Mouse (Mus musculus) cerebellum, postnatal 4 days (tissue): ENCODE data around the gene Lrrc8c.

Experiments used
- DNase-seq, 2 experiments: peaks; one replicate each; pipeline ENCODE4 v3.0.0; 2022; ENCODE audit warnings: low spot score in 2 of 2, mixed read lengths in 1 of 2

Lrrc8c gene

DNA sequence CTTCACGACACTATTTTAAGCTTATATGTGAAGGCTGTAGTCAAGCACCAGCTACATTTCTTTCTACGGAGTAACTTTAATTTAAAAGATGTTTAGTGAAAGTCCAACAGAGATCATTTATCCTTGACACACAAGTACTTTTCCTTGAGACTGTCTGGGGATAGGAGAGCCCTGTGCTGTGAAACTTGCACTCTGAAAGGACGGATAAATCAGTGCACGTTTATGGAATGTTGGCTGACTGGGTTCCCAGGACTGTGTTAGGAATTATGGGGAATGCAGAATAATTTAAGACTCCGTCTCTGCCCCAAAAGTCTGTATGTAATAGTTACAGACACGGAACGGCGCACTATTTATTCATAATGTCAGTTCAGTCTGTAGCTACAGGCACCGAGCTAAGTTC lies 74.4 kb downstream of the Lrrc8c start:
- no peak for DNase-seq

DNA sequence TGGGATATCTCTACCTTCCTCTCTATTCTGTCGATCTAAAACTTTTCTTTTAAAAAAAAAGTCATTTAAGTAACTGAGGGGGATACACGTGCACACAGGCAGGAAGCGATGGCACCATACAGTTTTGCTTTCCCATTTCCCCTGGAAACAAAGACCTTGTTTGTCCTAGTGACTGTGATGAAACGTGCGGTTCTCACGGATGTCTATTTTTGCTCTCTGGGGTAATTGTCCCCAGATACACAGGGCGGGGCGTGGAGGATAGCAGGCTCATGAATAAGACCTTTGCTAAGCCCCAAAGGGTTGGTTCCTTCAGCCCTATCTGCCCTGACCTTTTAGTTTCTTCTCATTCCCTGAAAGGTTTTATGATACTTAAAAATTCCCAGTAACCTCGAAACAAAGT lies 79.7 kb downstream of the Lrrc8c start:
- no peak for DNase-seq

- no peak for DNase-seq
Measured at GRCm38 (mm10) chr5:105599315-105599714, 80.1 kb downstream of the Lrrc8c start.

- DNase-seq, result no peak
Measured at GRCm38 (mm10) chr5:105600998-105601397, 81.8 kb downstream of the Lrrc8c start.

DNA sequence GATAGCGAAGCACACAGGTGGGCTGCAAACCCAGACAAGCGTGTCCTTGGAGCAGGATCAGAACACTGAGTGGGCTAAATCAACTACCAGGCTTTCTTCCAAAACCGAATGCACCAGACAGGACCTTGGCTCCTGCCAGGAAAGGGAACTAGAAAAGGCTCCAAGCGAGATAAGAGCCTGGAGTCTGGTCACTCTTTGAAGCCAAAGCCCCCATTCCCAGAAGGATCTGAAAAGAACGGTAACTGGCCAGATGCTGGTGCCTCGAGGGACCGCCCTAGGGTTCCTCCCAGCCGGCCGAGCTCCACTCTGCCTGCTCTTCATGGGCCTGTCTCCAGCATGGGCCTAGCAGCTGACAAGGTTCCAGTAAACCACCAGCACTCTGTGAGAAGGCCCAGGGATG lies 83.4 kb downstream of the Lrrc8c start:
- DNase-seq, result no peak

- no peak for DNase-seq
Measured at GRCm38 (mm10) chr5:105605736-105606135, 86.5 kb downstream of the Lrrc8c start.

DNA sequence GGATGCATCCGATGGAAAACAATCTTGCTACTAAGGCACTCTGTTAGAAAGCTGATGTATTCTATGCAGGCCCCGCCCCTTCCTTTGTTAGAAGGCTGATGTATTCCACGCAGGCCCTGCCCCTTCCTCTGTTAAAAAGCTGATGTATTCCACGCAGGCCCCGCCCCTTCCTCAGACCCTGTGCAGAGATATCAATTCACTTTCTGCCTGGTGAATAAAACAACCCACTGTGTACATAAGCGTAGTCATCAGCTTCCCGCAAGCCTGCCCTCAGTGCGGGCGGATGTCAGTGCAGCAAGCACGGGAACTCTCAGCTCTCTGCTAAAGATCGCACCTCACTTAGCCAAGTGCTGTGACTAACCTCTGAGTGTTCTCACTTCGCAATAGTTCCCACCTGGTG lies 90.5 kb downstream of the Lrrc8c start:
- DNase-seq, result no peak

- no peak for DNase-seq
Measured at GRCm38 (mm10) chr5:105613002-105613401, 93.8 kb downstream of the Lrrc8c start.

- no peak for DNase-seq
Measured at GRCm38 (mm10) chr5:105614000-105614399, 94.8 kb downstream of the Lrrc8c start.

- no peak for DNase-seq
Measured at GRCm38 (mm10) chr5:105614682-105615434, 95.7 kb downstream of the Lrrc8c start.

GRCm38 (mm10) chr5:105615871-105616454 lies 96.8 kb downstream of the Lrrc8c start:
- no peak for DNase-seq

DNA sequence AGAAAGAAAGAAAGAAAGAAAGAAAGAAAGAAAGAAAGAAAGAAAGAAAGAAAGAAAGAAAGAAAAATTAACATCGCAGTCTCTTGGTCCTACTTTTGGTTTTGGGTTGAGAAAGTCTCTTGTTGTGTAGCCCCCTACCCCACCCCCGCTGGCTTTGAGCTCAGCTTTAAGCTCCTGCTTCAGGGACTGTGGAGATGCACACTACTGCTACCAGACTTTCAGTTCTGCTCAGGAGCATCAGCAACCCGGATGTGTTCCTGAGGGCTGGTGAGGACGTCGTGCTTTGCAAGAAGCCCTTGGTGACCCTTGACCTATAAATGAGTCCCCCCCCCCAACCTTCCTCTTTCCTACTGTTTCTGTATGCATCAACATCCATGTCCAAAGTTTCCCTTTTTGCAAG lies 97.3 kb downstream of the Lrrc8c start:
- DNase-seq, result no peak

- DNase-seq, result no peak
Measured at GRCm38 (mm10) chr5:105618510-105618909, 99.3 kb downstream of the Lrrc8c start.

DNA sequence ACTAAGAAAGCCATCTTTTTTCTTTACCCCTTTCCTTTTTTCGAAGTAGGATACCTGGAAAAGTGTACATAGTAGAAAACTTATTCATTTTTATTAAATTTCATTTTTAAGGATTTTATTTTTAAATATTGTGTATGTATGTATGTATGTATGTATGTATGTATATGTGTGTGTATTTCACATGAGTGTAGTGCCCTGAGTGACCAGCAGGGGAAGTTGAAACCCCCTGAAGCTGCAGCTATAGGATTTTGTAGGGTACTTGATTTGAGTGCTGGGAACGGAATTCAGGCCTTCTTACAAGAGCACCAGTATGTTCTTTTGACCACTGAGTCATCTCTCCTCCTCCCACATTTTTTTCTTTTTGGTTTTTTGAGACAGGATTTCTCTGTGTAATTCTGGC lies 100.5 kb downstream of the Lrrc8c start:
- no peak for DNase-seq

DNA sequence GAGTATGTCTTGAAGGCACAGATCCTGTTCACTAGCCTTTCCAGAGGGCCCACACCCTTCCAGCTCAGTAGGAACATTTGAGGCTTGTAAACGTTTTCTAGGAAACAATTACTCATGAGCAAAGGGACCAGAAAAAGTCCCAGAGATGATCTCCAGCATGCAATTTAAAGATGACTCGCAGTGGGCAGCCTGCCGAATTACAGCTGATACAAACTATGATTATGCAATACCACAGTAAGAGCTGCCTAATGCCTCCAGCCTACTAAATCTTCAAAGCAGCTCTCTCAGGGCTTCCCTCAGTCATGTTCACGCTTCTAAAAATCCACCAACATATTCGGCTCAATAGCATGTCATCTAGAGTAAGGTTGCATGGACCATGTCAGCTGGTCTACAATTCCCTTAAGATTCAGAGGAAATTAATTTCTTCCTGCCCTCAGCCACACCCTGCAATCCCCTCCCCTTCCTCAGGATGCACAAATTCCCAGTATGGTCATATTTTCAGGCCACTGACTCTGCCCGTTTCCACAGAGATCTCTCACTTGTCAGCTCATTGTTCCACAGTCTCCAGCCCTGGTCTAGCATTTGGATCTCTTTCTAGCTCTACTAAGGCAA lies 101.4 kb downstream of the Lrrc8c start:
- DNase-seq, result no peak

DNA sequence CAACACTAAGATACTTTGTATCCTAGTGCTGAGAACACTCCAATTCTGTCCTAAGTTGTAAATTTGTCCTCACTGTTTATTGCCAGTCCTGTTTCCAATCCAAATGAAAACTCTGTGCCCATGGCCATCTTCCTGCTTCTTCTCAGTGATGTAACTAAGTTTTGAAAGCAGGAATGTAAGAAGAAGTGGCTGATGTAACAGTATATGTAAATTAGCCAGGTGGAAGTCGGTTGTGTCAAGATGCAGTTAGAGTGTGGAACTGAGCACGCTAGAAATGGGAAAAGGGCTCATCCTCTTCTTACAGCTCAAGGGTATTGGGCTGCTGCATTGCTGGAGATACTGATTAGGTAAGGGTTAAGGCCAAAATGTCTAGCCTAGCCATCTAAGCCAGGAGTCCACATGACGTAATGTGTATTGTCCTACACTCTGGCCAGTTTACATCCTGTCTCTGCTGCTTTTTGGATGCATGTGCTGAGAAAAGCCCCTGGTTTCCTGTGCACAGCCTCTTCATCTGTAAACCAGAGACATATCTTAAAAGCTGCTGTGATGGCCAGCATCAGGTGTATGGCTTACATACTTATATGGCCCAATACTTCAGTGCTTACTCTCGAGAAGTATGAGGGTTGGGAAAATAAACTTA lies 104.0 kb downstream of the Lrrc8c start:
- DNase-seq, result no peak

- no peak for DNase-seq
Measured at GRCm38 (mm10) chr5:105624257-105624656, 105.1 kb downstream of the Lrrc8c start.

DNA sequence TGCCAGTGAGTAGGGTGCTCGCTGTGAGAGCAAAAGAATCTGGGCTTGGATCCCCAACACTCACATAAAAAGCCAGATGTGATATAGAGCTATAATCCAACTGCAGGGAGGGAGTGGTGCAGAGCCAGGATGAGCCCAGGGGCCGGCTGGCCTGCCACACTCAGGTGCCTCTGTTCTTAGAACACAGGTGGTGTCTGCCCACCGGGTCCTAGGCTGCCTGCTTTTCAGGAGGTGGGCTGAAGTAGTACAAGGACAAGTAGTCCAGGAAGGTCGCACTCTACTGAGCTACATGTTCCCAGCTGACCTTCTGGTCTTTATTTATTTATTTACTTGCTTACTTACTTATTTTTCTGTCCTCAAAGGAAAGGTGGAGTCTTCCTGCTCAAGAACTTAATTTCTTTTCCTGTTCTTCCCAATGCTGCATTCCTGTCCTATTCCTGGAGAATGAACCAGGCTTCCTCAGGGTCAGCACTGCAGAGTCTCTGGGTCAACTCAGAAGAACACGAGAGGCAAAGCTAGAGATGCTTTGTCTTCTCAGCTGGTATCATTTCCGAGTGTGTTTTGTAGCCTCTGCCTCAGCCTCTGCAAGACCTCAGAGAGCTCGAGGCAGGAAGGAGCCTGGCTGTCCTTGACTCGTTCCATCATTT lies 106.4 kb downstream of the Lrrc8c start:
- DNase-seq, result no peak

DNA sequence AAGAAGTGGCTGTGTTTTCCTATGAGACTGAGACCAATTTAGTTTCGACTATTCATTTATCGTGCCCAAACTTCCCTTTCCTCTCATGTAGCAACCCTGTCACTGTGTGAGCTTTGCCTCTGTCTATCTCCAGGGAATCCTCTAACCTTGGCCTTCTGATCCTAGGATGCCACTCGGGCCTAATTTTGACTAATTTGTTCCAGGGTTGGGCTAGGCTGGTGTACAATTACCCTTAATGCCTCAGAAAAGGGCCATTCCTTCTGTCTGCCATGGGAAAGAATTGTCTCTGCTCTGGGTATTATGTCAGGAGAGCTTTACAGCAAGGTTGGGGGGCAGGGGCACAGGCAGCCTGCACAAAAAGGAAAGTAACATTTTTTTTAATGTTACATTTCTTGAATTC lies 107.2 kb downstream of the Lrrc8c start:
- no peak for DNase-seq

GRCm38 (mm10) chr5:105627093-105627492 lies 107.9 kb downstream of the Lrrc8c start:
- DNase-seq, result no peak

- DNase-seq, result no peak
Measured at GRCm38 (mm10) chr5:105629955-105630354, 110.8 kb downstream of the Lrrc8c start.

- DNase-seq, result no peak
Measured at GRCm38 (mm10) chr5:105632066-105632465, 112.9 kb downstream of the Lrrc8c start.
